Mouse (Mus musculus) kidney, adult 2 months (tissue): ENCODE results near the gene Cbx1.

ENCODE experiments used
- CTCF ChIP-seq: fragments of 200-500 bp; conservative IDR thresholded peaks from 2 replicates; pipeline ENCODE4 v1.5.1; 2011; ENCODE audit warnings: low read depth, mild to moderate bottlenecking, control low read depth, low read length, moderate library complexity, mixed read lengths; ENCODE audit not compliant: insufficient read depth, insufficient read length
- POLR2A ChIP-seq: fragments of 200-500 bp; IDR thresholded peaks from one replicate; pipeline ENCODE4 v1.6.1; 2011; ENCODE audit warnings: low read depth, low read length, control low read depth

DNA sequence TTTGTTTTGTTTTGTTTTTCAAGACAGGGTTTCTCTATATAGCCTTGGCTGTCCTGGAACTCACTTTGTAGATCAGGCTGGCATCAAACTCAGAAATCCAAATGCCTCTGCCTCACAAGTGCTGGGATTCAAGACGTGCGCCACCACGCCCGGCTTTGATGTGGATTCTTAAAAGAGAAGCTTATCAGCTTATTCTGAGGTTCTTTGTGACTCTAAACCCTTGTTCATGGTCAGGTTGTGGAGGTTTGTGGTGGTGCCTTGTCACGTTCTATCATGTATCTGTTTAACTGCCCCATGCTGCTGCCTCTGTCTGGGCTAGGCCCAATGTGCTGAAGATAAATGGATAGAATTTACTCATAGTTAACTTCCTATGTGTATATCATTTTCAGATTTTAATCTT lies 16.7 kb downstream of the Cbx1 start:
- TF ChIP-seq POLR2A (no peak), CTCF (no peak)
